Mouse (Mus musculus) forebrain, postnatal 0 days (tissue): ENCODE data around the gene Asb6. TPM values are rescaled to one million over a fixed set of nuclear protein-coding genes. Genes with fewer than 3 reads are reported as not detected.

ENCODE experiments used
- ATAC-seq: fragments of 200-750 bp; cut with Nextera tagmentation; 2 replicates; pipeline ENCODE4 v1.8.0; 2017; ENCODE audit warnings: mild to moderate bottlenecking, moderate library complexity
- DNase-seq: peaks from one replicate; pipeline ENCODE4 v3.0.0-alpha.2; 2015
- H3K27ac ChIP-seq: fragments of 300-500 bp; sonication (generic); 2 replicates; pipeline ENCODE4 v1.5.1; 2014; ENCODE audit warnings: low read depth, mild to moderate bottlenecking, antibody characterized with exemption, low read length, moderate library complexity, mixed read lengths
- H3K27me3 ChIP-seq: fragments of 300-500 bp; sonication (generic); 2 replicates; pipeline ENCODE4 v1.6.1; 2014; ENCODE audit warnings: mild to moderate bottlenecking, low read length, mixed read lengths; ENCODE audit not compliant: insufficient read depth
- H3K36me3 ChIP-seq: fragments of 300-500 bp; sonication (generic); 2 replicates; pipeline ENCODE4 v1.6.1; 2014; ENCODE audit warnings: mild to moderate bottlenecking, moderate library complexity; ENCODE audit not compliant: insufficient read depth
- H3K4me1 ChIP-seq: fragments of 300-500 bp; sonication (generic); 2 replicates; pipeline ENCODE4 v1.6.1; 2014; ENCODE audit warnings: antibody characterized with exemption; ENCODE audit not compliant: insufficient read depth
- H3K4me2 ChIP-seq: fragments of 300-500 bp; sonication (generic); 2 replicates; pipeline ENCODE4 v1.6.1; 2014; ENCODE audit warnings: low read depth, mild to moderate bottlenecking, moderate library complexity
- H3K4me3 ChIP-seq: fragments of 300-500 bp; sonication (generic); 2 replicates; pipeline ENCODE4 v1.5.1; 2014; ENCODE audit warnings: low read depth, low read length, mixed read lengths
- H3K9ac ChIP-seq: fragments of 300-500 bp; sonication (generic); 2 replicates; pipeline ENCODE4 v1.6.1; 2014; ENCODE audit warnings: mild to moderate bottlenecking
- H3K9me3 ChIP-seq: fragments of 300-500 bp; sonication (generic); 2 replicates; pipeline ENCODE4 v1.6.1; 2016; ENCODE audit warnings: low read length
- CTCF ChIP-seq: sonication (generic); IDR thresholded peaks from 2 replicates; pipeline ENCODE4 v1.5.1; 2016; ENCODE audit warnings: antibody characterized with exemption, control low read depth, low read depth
- whole genome bisulfite sequencing: fragments of 180-500 bp; shearing (Covaris S2); extraction: QIAGEN DNeasy Blood & Tissue Kit; methylation state at CpG from one replicate; pipeline ENCODE4 v1.1.7; 2014; 5-methylcytosine and 5-hydroxymethylcytosine counted together
- polyA plus RNA-seq: library from polyadenylated mRNA; unstranded; fragments of >200 nt; fragmentation: Nextera tagmentation; extraction: Ambion mirVana; gene quantifications from 2 replicates; pipeline ENCODE4 v1.2.1, GENCODE M21; 2015
- total RNA-seq: library from RNA; depleted of rRNA; stranded (reverse); fragments of >200 nt; gene quantifications from 2 replicates; pipeline ENCODE4 v1.2.3, GENCODE M21; 2014

Gene Asb6
- total and polyA plus RNA-seq, 2 experiments from 2014 or later = 32.7 to 36.0 TPM

DNA sequence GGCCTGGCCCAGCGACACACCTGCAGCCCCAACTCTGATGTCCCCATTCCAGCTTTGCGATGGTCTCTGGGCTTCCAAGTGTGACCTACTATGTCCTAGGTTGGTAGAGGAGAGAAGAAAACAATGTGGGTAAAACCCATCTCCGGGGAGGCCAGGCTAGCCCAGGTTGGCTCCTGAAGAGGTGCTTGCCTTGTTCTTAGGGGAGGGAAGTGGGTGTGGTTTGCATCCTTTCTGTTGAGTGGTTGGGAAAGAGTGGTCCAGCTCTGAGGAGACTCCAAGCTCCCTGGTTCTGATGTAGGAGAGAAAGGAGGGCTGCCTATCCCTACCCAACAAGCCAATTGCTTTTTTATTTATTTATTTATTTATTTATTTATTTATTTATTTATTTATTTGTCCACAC is 35.3 kb upstream of the Asb6 start:
- H3K4me1 ChIP-seq = no peaks in the 10 kb centered on the region
- H3K9me3 ChIP-seq = no peaks in the 10 kb centered on the region
- 58% methylated on average over 3 of the region's 3 CpGs for WGBS
- DNase-seq (no peak), ATAC-seq (no peak)
- H3K9ac ChIP-seq = no peak overlapping the region
- no peaks in the 10 kb centered on the region for H3K36me3 ChIP-seq
- no peaks in the 10 kb centered on the region; the same call in 1 of the 2 replicates for H3K27me3 ChIP-seq
- no peak overlapping the region for H3K4me2 ChIP-seq
- no peak for TF ChIP-seq CTCF
- H3K27ac ChIP-seq = no peak overlapping the region
- no peak overlapping the region for H3K4me3 ChIP-seq

GRCm38 (mm10) chr2:30864968-30865381 is 34.8 kb upstream of the Asb6 start:
- no peak for DNase-seq
- peak overlapping the region; percentile 48 for H3K4me2 ChIP-seq
- H3K36me3 ChIP-seq = no peaks in the 10 kb centered on the region
- H3K4me3 ChIP-seq = peak overlapping the region; percentile 24
- H3K27ac ChIP-seq = no peak overlapping the region
- peak; percentile 20; the same call in 1 of the 2 replicates for ATAC-seq
- 3% methylated on average over 31 of the region's 35 CpGs for WGBS
- no peak for TF ChIP-seq CTCF
- H3K27me3 ChIP-seq = no peaks in the 10 kb centered on the region; the same call in 1 of the 2 replicates
- no peaks in the 10 kb centered on the region for H3K4me1 ChIP-seq
- H3K9me3 ChIP-seq = no peaks in the 10 kb centered on the region
- H3K9ac ChIP-seq = no peak overlapping the region

DNA sequence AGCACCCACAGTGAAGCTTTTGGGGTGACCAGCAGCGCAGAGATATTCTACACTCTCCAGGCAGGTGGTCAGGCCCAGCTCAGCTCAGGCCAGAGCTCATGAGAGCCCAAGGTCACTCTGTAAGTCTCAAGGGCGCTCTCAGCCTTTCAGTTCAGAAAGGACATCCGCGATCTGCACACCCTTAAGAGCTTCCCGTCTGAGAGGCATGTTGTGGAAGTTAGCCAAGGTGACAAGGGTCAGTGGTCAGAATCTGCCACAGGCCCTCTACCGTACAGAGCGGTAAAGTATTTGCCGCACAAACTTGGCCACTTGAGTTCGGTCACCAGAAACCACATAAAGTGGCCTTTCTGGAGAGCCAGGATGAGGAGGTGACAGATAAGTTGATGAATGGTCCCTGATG is 33.4 kb upstream of the Asb6 start:
- Histone ChIP-seq H3K9ac (no peak overlapping the region), H3K4me2 (no peak overlapping the region), H3K4me3 (no peak overlapping the region), H3K9me3 (no peaks in the 10 kb centered on the region), H3K27ac (no peak overlapping the region), H3K27me3 (no peaks in the 10 kb centered on the region; the same call in 1 of the 2 replicates), H3K36me3 (no peaks in the 10 kb centered on the region), H3K4me1 (no peaks in the 10 kb centered on the region)
- TF ChIP-seq CTCF = no peak
- WGBS = 89% methylated on average over 9 of the region's 9 CpGs
- ATAC-seq = no peak
- no peak for DNase-seq

- ATAC-seq = no peak
- 71% methylated on average over 4 of the region's 4 CpGs for WGBS
- DNase-seq = no peak
- Histone ChIP-seq H3K9me3 (no peaks in the 10 kb centered on the region), H3K9ac (no peak overlapping the region), H3K36me3 (no peaks in the 10 kb centered on the region), H3K27ac (no peak overlapping the region), H3K4me2 (no peak overlapping the region), H3K4me1 (no peaks in the 10 kb centered on the region), H3K4me3 (no peak overlapping the region), H3K27me3 (no peaks in the 10 kb centered on the region; the same call in 1 of the 2 replicates)
- TF ChIP-seq CTCF = no peak
Measured at GRCm38 (mm10) chr2:30862081-30862480, 31.9 kb upstream of the Asb6 start.

DNA sequence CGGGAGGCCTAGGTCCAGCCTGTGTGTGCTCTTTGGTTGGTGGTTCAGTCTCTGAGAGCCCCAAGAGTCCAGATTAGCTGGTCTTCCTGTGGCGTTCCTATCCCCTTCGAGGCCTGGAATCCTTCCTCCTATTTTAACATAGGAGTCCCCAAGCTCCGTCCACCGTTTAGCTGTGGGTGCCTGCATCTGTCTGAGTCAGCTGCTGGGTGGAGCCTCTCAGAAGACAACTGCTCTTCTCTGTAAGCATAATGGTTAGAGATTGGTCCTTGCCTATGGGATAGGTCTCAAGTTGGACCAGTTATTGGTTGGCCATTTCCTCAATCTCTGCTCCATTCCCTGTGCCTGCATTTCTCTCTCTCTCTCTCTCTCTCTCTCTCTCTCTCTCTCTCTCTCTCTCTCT is 29.6 kb upstream of the Asb6 start:
- Histone ChIP-seq H3K4me1 (no peaks in the 10 kb centered on the region), H3K27me3 (no peaks in the 10 kb centered on the region; the same call in 1 of the 2 replicates), H3K9me3 (no peaks in the 10 kb centered on the region), H3K9ac (no peak overlapping the region), H3K4me2 (no peak overlapping the region), H3K4me3 (no peak overlapping the region), H3K36me3 (no peaks in the 10 kb centered on the region), H3K27ac (no peak overlapping the region)
- no peak for ATAC-seq
- no peak for DNase-seq
- TF ChIP-seq CTCF = no peak
- WGBS = 87% methylated on average over 5 of the region's 5 CpGs

- Histone ChIP-seq H3K36me3 (no peaks in the 10 kb centered on the region), H3K27ac (no peak overlapping the region), H3K4me1 (no peaks in the 10 kb centered on the region), H3K4me3 (no peak overlapping the region), H3K4me2 (no peak overlapping the region), H3K27me3 (no peaks in the 10 kb centered on the region), H3K9me3 (no peaks in the 10 kb centered on the region), H3K9ac (no peak overlapping the region)
- DNase-seq (peak; percentile 58), ATAC-seq (no peak)
- TF ChIP-seq CTCF = no peak
- 47% methylated on average over 6 of the region's 6 CpGs for WGBS
Measured at GRCm38 (mm10) chr2:30857076-30857475, 26.9 kb upstream of the Asb6 start.

DNA sequence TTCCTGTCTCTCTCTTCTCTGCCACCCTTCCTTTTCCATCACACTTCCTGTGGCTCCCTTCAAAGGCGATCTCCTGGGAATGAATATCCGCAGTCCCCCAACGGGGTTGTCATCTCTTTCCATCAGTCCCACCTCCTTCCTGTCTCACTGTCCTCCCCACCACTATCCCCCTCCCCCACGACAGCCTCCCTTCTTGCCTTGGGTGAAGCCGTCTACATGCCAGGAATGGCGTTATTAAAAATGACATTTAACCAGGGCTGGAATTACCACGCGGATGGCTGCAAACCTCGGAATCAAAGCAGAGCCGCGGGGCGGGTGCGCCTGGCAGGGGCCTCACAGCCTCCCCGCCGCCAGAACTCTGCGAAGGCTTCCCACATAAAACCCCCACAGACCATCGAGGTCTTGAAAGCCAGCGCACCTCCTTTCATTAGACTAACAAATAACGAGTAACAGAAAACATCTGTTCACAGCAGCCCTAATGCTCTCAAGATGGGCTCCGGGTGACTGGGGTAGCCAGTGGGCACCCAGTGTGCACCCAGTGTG is 22.7 kb upstream of the Asb6 start:
- Histone ChIP-seq H3K4me3 (no peak overlapping the region), H3K36me3 (no peaks in the 10 kb centered on the region), H3K9me3 (no peaks in the 10 kb centered on the region), H3K4me2 (no peak overlapping the region), H3K9ac (no peak overlapping the region), H3K4me1 (no peaks in the 10 kb centered on the region), H3K27me3 (no peaks in the 10 kb centered on the region), H3K27ac (no peak overlapping the region)
- WGBS = 37% methylated on average over 20 of the region's 20 CpGs
- TF ChIP-seq CTCF = no peak
- DNase-seq (no peak), ATAC-seq (no peak)
